Mouse (Mus musculus): ENCODE measurements around the gene Grik4. TPM values are rescaled to one million over a fixed set of nuclear protein-coding genes. Genes with fewer than 3 reads are reported as not detected.

The Grik4 gene
- polyA plus RNA-seq, 1 experiment from 2014 or later = 0.62 TPM

- Histone ChIP-seq H3K36me3 (no peaks in the 10 kb centered on the region), H3K9ac (no peak overlapping the region), H3K27ac (replicated peaks) (no peak overlapping the region), H3K9me3 (no peaks in the 10 kb centered on the region), H3K27me3 (replicated peaks) (peaks cover 21% of the 10 kb centered on the region), H3K4me3 (no peak overlapping the region), H3K4me1 (no peaks in the 10 kb centered on the region), H3K4me2 (no peak overlapping the region)
- 68% methylated on average over 6 of the region's 6 CpGs for WGBS
- no peak for ATAC-seq (ENCODE audit: extremely low read depth, insufficient number of reproducible peaks, low FRiP score, low TSS enrichment)
Observed at GRCm38 (mm10) chr9:42831558-42831957, 112.7 kb downstream of the Grik4 start.

- no peak for ATAC-seq (ENCODE audit: extremely low read depth, insufficient number of reproducible peaks, low FRiP score, low TSS enrichment)
- no peak overlapping the region for H3K27ac ChIP-seq (replicated peaks)
- no peak overlapping the region for H3K4me2 ChIP-seq
- no peaks in the 10 kb centered on the region for H3K4me1 ChIP-seq
- no peaks in the 10 kb centered on the region for H3K9me3 ChIP-seq
- no peaks in the 10 kb centered on the region for H3K36me3 ChIP-seq
- H3K4me3 ChIP-seq = no peak overlapping the region
- no peak overlapping the region for H3K9ac ChIP-seq
- WGBS = 36% methylated on average over 3 of the region's 3 CpGs
- H3K27me3 ChIP-seq (replicated peaks) = peaks cover 13% of the 10 kb centered on the region
Observed at GRCm38 (mm10) chr9:42819247-42819646, 125.0 kb downstream of the Grik4 start.

DNA sequence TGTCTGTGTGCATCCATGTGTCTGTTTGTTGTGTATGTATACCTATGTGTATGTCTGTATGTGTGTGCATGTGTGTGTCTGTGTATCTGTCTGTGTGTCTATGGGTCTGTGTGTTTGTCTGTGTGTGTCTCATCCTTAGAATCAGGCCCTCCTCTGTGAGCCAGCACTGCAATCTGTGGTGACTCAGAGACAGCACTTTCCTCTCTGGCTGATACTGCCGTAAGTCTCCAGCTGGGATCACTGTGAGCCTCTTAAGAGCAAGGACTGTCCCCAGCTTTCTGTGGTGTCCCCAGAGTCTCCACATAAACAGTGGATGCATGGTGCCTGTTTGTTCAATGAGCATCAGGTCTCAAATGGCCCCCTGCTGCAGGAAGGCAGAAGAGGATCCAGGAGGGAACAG lies 127.5 kb downstream of the Grik4 start:
- H3K27ac ChIP-seq (replicated peaks) = no peak overlapping the region
- WGBS = 42% methylated on average over 1 of the region's 1 CpGs
- H3K36me3 ChIP-seq = no peaks in the 10 kb centered on the region
- no peak overlapping the region for H3K4me3 ChIP-seq
- H3K9ac ChIP-seq = no peak overlapping the region
- peaks cover 15% of the 10 kb centered on the region for H3K27me3 ChIP-seq (replicated peaks)
- no peak overlapping the region for H3K4me2 ChIP-seq
- no peaks in the 10 kb centered on the region for H3K4me1 ChIP-seq
- no peak for ATAC-seq (ENCODE audit: extremely low read depth, insufficient number of reproducible peaks, low FRiP score, low TSS enrichment)
- H3K9me3 ChIP-seq = peaks cover 4% of the 10 kb centered on the region; the same call in 1 of the 2 replicates

DNA sequence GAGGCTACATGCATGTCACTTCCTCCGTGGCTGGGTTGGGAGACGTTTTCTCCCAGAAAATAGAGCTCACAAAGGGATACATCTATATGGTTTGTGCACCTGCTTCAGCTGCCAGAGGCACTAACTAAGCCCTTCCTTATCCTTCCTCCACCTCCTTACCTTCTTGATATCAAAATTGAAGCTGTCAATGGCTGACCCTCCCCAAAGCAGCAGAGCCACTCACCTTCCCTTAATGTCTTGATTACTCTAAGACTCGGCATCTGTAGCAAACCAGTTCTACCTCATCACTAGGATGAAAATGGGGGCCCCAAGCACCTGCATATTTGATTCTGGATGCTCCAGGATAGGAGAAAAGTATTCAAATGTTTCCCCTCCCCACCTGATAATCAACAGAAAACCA lies 135.1 kb downstream of the Grik4 start:
- H3K4me2 ChIP-seq = no peak overlapping the region
- no peaks in the 10 kb centered on the region for H3K36me3 ChIP-seq
- no peak overlapping the region for H3K9ac ChIP-seq
- ATAC-seq (ENCODE audit: extremely low read depth, insufficient number of reproducible peaks, low FRiP score, low TSS enrichment) = no peak
- H3K4me1 ChIP-seq = no peaks in the 10 kb centered on the region
- 81% methylated on average over 3 of the region's 3 CpGs for WGBS
- peaks cover 55% of the 10 kb centered on the region for H3K27me3 ChIP-seq (replicated peaks)
- H3K4me3 ChIP-seq = no peak overlapping the region
- peaks cover 4% of the 10 kb centered on the region; the same call in 1 of the 2 replicates for H3K9me3 ChIP-seq
- no peak overlapping the region for H3K27ac ChIP-seq (replicated peaks)

GRCm38 (mm10) chr9:42808394-42808793 lies 135.9 kb downstream of the Grik4 start:
- Histone ChIP-seq H3K9me3 (no peaks in the 10 kb centered on the region), H3K4me3 (no peak overlapping the region), H3K36me3 (no peaks in the 10 kb centered on the region), H3K27me3 (replicated peaks) (peaks cover 60% of the 10 kb centered on the region), H3K9ac (no peak overlapping the region), H3K4me1 (no peaks in the 10 kb centered on the region), H3K4me2 (no peak overlapping the region), H3K27ac (replicated peaks) (no peak overlapping the region)
- 67% methylated on average over 9 of the region's 9 CpGs for WGBS
- ATAC-seq (ENCODE audit: extremely low read depth, insufficient number of reproducible peaks, low FRiP score, low TSS enrichment) = no peak

- H3K27ac ChIP-seq (replicated peaks) = no peak overlapping the region
- H3K9me3 ChIP-seq = no peaks in the 10 kb centered on the region
- H3K4me2 ChIP-seq = no peak overlapping the region
- H3K9ac ChIP-seq = no peak overlapping the region
- H3K36me3 ChIP-seq = no peaks in the 10 kb centered on the region
- 56% methylated on average over 3 of the region's 3 CpGs for WGBS
- H3K4me3 ChIP-seq = no peak overlapping the region
- ATAC-seq (ENCODE audit: extremely low read depth, insufficient number of reproducible peaks, low FRiP score, low TSS enrichment) = no peak
- H3K4me1 ChIP-seq = peaks cover 22% of the 10 kb centered on the region
- peaks cover 73% of the 10 kb centered on the region for H3K27me3 ChIP-seq (replicated peaks)
Observed at GRCm38 (mm10) chr9:42803061-42803491, 141.2 kb downstream of the Grik4 start.

GRCm38 (mm10) chr9:42801929-42802328 lies 142.4 kb downstream of the Grik4 start:
- H3K27ac ChIP-seq (replicated peaks) = no peak overlapping the region
- H3K9ac ChIP-seq = no peak overlapping the region
- WGBS = 66% methylated on average over 11 of the region's 11 CpGs
- ATAC-seq (ENCODE audit: extremely low read depth, insufficient number of reproducible peaks, low FRiP score, low TSS enrichment) = no peak
- H3K9me3 ChIP-seq = no peaks in the 10 kb centered on the region
- H3K27me3 ChIP-seq (replicated peaks) = peaks cover 68% of the 10 kb centered on the region
- no peaks in the 10 kb centered on the region for H3K36me3 ChIP-seq
- no peak overlapping the region for H3K4me3 ChIP-seq
- no peak overlapping the region for H3K4me2 ChIP-seq
- H3K4me1 ChIP-seq = peaks cover 24% of the 10 kb centered on the region

GRCm38 (mm10) chr9:42800138-42800537 lies 144.2 kb downstream of the Grik4 start:
- no peak for ATAC-seq (ENCODE audit: extremely low read depth, insufficient number of reproducible peaks, low FRiP score, low TSS enrichment)
- H3K27me3 ChIP-seq (replicated peaks) = peaks cover 52% of the 10 kb centered on the region
- H3K4me1 ChIP-seq = peaks cover 35% of the 10 kb centered on the region
- H3K36me3 ChIP-seq = no peaks in the 10 kb centered on the region
- H3K9me3 ChIP-seq = no peaks in the 10 kb centered on the region
- H3K27ac ChIP-seq (replicated peaks) = no peak overlapping the region
- no peak overlapping the region for H3K9ac ChIP-seq
- no peak overlapping the region for H3K4me3 ChIP-seq
- WGBS = 75% methylated on average over 7 of the region's 7 CpGs
- H3K4me2 ChIP-seq = no peak overlapping the region

- Histone ChIP-seq H3K4me3 (no peak overlapping the region), H3K36me3 (no peaks in the 10 kb centered on the region), H3K4me1 (peaks cover 35% of the 10 kb centered on the region), H3K9ac (no peak overlapping the region), H3K9me3 (no peaks in the 10 kb centered on the region), H3K27me3 (replicated peaks) (peaks cover 53% of the 10 kb centered on the region), H3K4me2 (no peak overlapping the region), H3K27ac (replicated peaks) (no peak overlapping the region)
- WGBS = 61% methylated on average over 5 of the region's 5 CpGs
- ATAC-seq (ENCODE audit: extremely low read depth, insufficient number of reproducible peaks, low FRiP score, low TSS enrichment) = no peak
Observed at GRCm38 (mm10) chr9:42799694-42800093, 144.6 kb downstream of the Grik4 start.

DNA sequence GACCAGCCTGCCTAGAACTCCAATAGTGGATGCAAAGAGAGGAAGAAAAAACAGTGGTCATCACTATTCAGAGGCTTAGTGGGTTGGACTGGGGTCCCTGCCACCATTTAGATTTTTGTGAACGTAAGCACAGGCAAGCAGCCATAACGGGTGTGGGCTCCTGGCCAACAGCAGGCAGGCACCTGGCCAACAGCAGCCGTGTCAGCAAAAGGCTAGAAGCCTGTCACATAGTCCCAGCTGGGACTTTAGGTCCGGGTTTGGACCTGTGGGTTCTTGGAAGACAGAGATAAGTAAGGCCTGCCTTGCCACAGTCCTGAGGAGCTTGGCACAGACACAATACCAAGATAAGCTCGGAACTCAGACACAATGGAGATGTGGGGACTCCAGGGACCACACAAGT lies 145.1 kb downstream of the Grik4 start:
- ATAC-seq (ENCODE audit: extremely low read depth, insufficient number of reproducible peaks, low FRiP score, low TSS enrichment) = peak; percentile 40; the same call in 1 of the 2 replicates
- H3K9ac ChIP-seq = no peak overlapping the region
- no peak overlapping the region for H3K4me3 ChIP-seq
- H3K36me3 ChIP-seq = no peaks in the 10 kb centered on the region
- peaks cover 35% of the 10 kb centered on the region for H3K4me1 ChIP-seq
- peaks cover 57% of the 10 kb centered on the region for H3K27me3 ChIP-seq (replicated peaks)
- H3K4me2 ChIP-seq = no peak overlapping the region
- no peaks in the 10 kb centered on the region for H3K9me3 ChIP-seq
- no peak overlapping the region for H3K27ac ChIP-seq (replicated peaks)
- WGBS = 13% methylated on average over 5 of the region's 5 CpGs

DNA sequence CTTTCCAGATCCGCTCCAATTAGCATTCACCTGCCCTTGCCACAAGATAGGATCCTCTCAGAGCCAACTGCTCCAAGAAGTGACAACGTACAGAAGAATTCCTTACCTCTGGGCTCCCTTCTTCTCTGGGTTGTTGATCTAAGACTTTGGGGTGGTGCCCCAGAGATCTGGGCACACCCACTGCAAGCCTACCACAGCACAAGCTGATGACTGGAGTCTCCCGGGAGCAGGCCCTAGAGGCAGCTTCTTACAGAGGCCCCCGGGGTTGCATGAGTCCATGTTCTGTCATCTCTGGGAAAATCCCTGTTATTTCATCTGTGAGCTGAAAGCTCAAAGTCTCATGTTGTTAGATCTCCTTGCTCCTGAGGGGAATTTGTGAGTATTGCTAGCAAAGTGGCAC lies 146.0 kb downstream of the Grik4 start:
- H3K27ac ChIP-seq (replicated peaks) = no peak overlapping the region
- peaks cover 62% of the 10 kb centered on the region for H3K27me3 ChIP-seq (replicated peaks)
- no peak overlapping the region for H3K4me2 ChIP-seq
- ATAC-seq (ENCODE audit: extremely low read depth, insufficient number of reproducible peaks, low FRiP score, low TSS enrichment) = no peak
- peaks cover 35% of the 10 kb centered on the region for H3K4me1 ChIP-seq
- H3K4me3 ChIP-seq = no peak overlapping the region
- H3K9ac ChIP-seq = no peak overlapping the region
- WGBS = 70% methylated on average over 4 of the region's 4 CpGs
- H3K9me3 ChIP-seq = no peaks in the 10 kb centered on the region
- no peaks in the 10 kb centered on the region for H3K36me3 ChIP-seq

DNA sequence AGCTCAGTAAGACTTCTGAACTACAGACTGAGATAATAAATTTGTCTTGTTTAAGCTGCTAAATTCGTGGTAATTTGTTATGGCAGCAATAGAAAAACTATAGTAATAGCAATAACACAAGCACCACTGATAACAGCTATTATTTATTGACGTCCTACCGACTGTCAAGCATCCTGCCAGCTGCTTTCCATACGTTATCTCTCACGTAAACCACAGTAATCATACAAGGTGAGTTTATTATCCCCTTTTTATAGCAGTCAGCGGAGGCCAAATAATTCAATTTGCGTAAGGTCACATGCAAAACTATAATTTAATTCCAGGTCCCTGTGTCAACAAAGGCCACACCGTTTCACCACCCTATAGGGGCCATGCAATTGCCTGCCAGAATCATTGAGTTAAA lies 147.0 kb downstream of the Grik4 start:
- Histone ChIP-seq H3K4me2 (no peak overlapping the region), H3K4me1 (peaks cover 31% of the 10 kb centered on the region), H3K9ac (no peak overlapping the region), H3K36me3 (no peaks in the 10 kb centered on the region), H3K9me3 (no peaks in the 10 kb centered on the region), H3K27ac (replicated peaks) (no peak overlapping the region), H3K27me3 (replicated peaks) (peaks cover 66% of the 10 kb centered on the region), H3K4me3 (no peak overlapping the region)
- WGBS = 64% methylated on average over 8 of the region's 8 CpGs
- no peak for ATAC-seq (ENCODE audit: extremely low read depth, insufficient number of reproducible peaks, low FRiP score, low TSS enrichment)

Data from heart, embryonic 13.5 days (tissue).